Mouse (Mus musculus) stomach, postnatal 0 days (tissue): ENCODE data around the gene Tnfrsf8. TPM values are rescaled to one million over a fixed set of nuclear protein-coding genes. Genes with fewer than 3 reads are reported as not detected.
A peak's percentile ranks its signal among the peaks of the same experiment; 100 is the strongest.
"Not testable (repeated sequence)": the region's sequence is repeated elsewhere in the genome, so short reads cannot be mapped to it uniquely, and the experiment has no call there.

Experiments
- ATAC-seq: fragments of 200-750 bp; cut with Nextera tagmentation; 2 replicates; pipeline ENCODE4 v1.8.0; 2017; ENCODE audit not compliant: low FRiP score, low TSS enrichment
- DNase-seq: peaks from one replicate; pipeline ENCODE4 v3.0.0-alpha.2; 2016; ENCODE audit warnings: low spot score
- H3K27ac ChIP-seq: fragments of 300-500 bp; sonication (generic); replicated peaks from 2 replicates; pipeline ENCODE4 v1.5.1; 2014; ENCODE audit warnings: mild to moderate bottlenecking, control low read depth
- H3K27me3 ChIP-seq: fragments of 300-500 bp; sonication (generic); 2 replicates; pipeline ENCODE4 v1.6.1; 2014; ENCODE audit warnings: low read length; ENCODE audit not compliant: control insufficient read depth, insufficient read depth
- H3K36me3 ChIP-seq: fragments of 300-500 bp; sonication (generic); 2 replicates; pipeline ENCODE4 v1.6.1; 2014; ENCODE audit warnings: low read length, mixed read lengths; ENCODE audit not compliant: control insufficient read depth, insufficient read depth
- H3K4me1 ChIP-seq: fragments of 300-500 bp; sonication (generic); replicated peaks from 2 replicates; pipeline ENCODE4 v1.6.1; 2014; ENCODE audit warnings: antibody characterized with exemption; ENCODE audit not compliant: control insufficient read depth, insufficient read depth
- H3K4me2 ChIP-seq: fragments of 300-500 bp; sonication (generic); replicated peaks from 2 replicates; pipeline ENCODE4 v1.6.1; 2014; ENCODE audit warnings: low read depth, mild to moderate bottlenecking, control low read depth, moderate library complexity
- H3K4me3 ChIP-seq: fragments of 300-500 bp; sonication (generic); 2 replicates; pipeline ENCODE4 v1.5.1; 2014; ENCODE audit warnings: low read depth, low read length, control low read depth
- H3K9ac ChIP-seq: fragments of 300-500 bp; sonication (generic); 2 replicates; pipeline ENCODE4 v1.6.1; 2014; ENCODE audit warnings: mild to moderate bottlenecking, low read length, control low read depth, mixed read lengths
- H3K9me3 ChIP-seq: fragments of 300-500 bp; sonication (generic); 2 replicates; pipeline ENCODE4 v1.6.1; 2016; ENCODE audit warnings: low read length; ENCODE audit not compliant: control insufficient read depth
- CTCF ChIP-seq: IDR thresholded peaks from 2 replicates; pipeline ENCODE4 v1.5.1; 2016; ENCODE audit warnings: antibody characterized with exemption, low read depth, mild to moderate bottlenecking, moderate library complexity
- EP300 ChIP-seq: optimal IDR thresholded peaks from 2 replicates; pipeline ENCODE3; 2016; ENCODE audit warnings: antibody characterized with exemption
- WGBS: fragments of 180-500 bp; shearing (Covaris S2); extraction: QIAGEN DNeasy Blood & Tissue Kit; methylation state at CpG from one replicate; pipeline ENCODE4 v1.1.7; 2014; 5-methylcytosine and 5-hydroxymethylcytosine counted together
- polyA plus RNA-seq: library from polyadenylated mRNA; unstranded; fragments of >200 nt; fragmentation: Nextera tagmentation; extraction: Ambion mirVana; gene quantifications from 2 replicates; pipeline ENCODE4 v1.2.1, GENCODE M21; 2015

Gene Tnfrsf8
- polyA plus RNA-seq, 1 experiment from 2014 or later = 0.04 TPM

DNA sequence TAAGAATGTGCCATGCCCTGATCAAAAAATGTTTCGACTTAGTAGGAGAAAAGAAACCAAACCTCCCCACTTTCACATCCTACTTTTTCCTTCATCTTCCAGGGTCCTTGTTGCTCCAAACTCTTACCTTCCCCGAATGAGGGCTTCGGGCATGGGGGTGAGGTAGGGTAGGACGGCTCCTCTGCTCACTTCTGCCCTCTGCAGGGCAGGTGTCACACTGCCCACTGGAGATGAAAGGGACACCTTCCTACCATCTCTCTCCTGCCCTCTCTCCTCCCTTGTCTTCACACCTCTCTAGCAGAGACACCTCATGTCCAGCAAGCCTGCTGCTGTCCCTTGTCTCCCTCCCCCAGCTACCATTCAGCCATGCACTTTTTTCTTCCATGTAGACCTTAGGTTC lies 998 bp downstream of the Tnfrsf8 start:
- H3K4me3 ChIP-seq = no peak overlapping the region
- ATAC-seq (no peak), DNase-seq (no peak)
- no peak overlapping the region for H3K27ac ChIP-seq
- no peaks in the 10 kb centered on the region for H3K27me3 ChIP-seq
- no peak overlapping the region for H3K4me2 ChIP-seq
- no peak overlapping the region for H3K9ac ChIP-seq
- no peaks in the 10 kb centered on the region for H3K9me3 ChIP-seq
- WGBS = 81% methylated on average over 4 of the region's 4 CpGs
- H3K36me3 ChIP-seq = no peaks in the 10 kb centered on the region
- TF ChIP-seq EP300 (no peak), CTCF (peak; percentile 6; the same call in 1 of the 2 replicates)
- H3K4me1 ChIP-seq = no peaks in the 10 kb centered on the region

DNA sequence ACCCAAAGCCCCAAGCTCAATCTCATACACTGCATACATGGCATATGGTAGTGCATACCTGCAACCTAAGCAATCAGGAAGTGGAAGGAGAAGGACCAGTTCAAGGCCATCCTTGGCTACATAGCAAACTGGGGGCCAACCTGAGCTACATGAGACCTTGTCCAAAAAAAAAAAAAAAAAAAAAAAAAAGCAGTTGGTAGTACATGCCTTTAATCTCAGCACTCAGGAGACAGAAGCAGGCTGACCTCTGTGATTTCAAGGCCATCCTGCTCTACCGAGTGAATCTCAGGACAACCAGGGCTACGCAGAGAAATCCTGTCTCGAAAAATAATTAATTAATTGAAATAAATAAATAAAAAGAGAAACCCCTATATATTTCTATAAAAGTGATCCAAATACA lies 1.7 kb downstream of the Tnfrsf8 start:
- H3K27ac ChIP-seq = no peak overlapping the region
- no peak overlapping the region for H3K4me3 ChIP-seq
- H3K9me3 ChIP-seq = no peaks in the 10 kb centered on the region
- no peaks in the 10 kb centered on the region for H3K36me3 ChIP-seq
- no peak for TF ChIP-seq CTCF
- TF ChIP-seq EP300 = no peak
- DNase-seq (no peak), ATAC-seq (no peak)
- H3K27me3 ChIP-seq = no peaks in the 10 kb centered on the region
- no peaks in the 10 kb centered on the region for H3K4me1 ChIP-seq
- no peak overlapping the region for H3K4me2 ChIP-seq
- WGBS = 83% methylated on average over 3 of the region's 3 CpGs
- H3K9ac ChIP-seq = no peak overlapping the region

DNA sequence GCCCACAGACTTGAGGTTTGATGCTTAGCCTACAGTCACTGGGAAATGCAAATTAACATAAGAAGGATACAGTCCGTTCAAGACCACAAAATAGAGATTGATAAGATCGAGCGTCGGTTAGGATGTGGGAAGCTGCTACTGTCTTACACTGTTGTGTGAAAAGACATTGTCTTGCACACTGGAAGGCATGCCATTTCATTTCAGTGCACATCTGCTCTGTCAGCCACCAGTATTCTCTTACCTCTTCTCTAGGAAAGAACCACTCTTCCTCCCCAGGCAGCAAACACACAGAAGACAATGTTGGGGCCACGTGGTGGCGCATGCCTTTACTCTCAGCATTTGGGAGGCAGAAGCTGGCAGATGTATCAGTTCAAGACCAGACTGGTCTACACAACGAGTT lies 2.4 kb downstream of the Tnfrsf8 start:
- ATAC-seq = no peak
- no peaks in the 10 kb centered on the region for H3K36me3 ChIP-seq
- no peak for TF ChIP-seq EP300
- no peak for DNase-seq
- H3K27ac ChIP-seq = no peak overlapping the region
- no peak overlapping the region for H3K4me3 ChIP-seq
- no peaks in the 10 kb centered on the region for H3K27me3 ChIP-seq
- 74% methylated on average over 7 of the region's 7 CpGs for WGBS
- H3K9ac ChIP-seq = no peak overlapping the region
- no peaks in the 10 kb centered on the region for H3K9me3 ChIP-seq
- H3K4me1 ChIP-seq = no peaks in the 10 kb centered on the region
- H3K4me2 ChIP-seq = no peak overlapping the region

DNA sequence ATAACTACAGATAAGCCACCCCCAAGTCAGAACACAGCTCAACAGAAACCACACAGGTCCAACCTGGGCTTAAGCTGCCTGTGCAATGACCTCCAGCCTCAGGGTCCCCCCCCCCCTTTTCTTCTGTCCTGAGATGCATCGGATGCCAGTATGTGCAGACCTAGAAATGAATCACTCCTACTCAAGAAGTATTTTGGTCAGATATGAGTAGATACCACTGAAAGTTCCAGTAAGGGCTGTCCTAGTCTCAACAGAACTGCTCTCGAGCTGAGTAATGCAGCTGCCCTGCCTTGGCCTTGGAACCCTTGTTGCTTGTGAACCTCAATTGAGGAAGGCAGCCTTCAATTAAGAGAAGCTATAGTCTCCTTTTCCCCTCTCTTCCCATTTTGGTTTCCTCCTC lies 4.1 kb downstream of the Tnfrsf8 start:
- 81% methylated on average over 2 of the region's 2 CpGs for WGBS
- H3K9me3 ChIP-seq = no peaks in the 10 kb centered on the region

DNA sequence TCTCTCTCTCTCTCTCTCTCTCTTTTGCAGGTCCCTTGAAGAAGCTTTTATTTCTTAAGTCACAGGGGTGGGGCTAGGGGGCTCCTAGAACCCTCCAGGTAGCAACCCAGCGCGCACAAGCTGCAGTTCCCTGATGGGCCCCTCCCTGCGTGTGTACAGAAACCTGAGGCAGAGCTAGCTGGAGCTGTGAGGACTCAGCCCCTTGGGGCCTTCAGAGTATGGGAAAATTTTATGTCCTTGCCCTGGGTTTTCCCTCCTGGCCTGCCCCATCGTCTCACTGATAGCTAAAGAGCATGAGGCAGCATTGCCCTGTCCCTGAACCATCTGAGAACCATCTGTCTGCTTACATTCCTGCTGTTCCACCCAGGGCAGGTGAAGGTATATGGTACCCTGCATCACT lies 8.5 kb downstream of the Tnfrsf8 start:
- Histone ChIP-seq H3K4me1 (no peaks in the 10 kb centered on the region), H3K27ac (no peak overlapping the region), H3K9ac (no peak overlapping the region), H3K27me3 (no peaks in the 10 kb centered on the region), H3K4me2 (no peak overlapping the region), H3K9me3 (no peaks in the 10 kb centered on the region), H3K4me3 (no peak overlapping the region), H3K36me3 (no peaks in the 10 kb centered on the region)
- DNase-seq (no peak), ATAC-seq (no peak)
- TF ChIP-seq EP300 = no peak
- TF ChIP-seq CTCF = no peak
- 26% methylated on average over 4 of the region's 4 CpGs for WGBS

More for the DNA sequence above, 4.1 kb downstream of the Tnfrsf8 start:
- H3K27ac ChIP-seq = no peak overlapping the region
- H3K4me2 ChIP-seq = no peak overlapping the region
- no peaks in the 10 kb centered on the region for H3K36me3 ChIP-seq
- ATAC-seq = no peak
- no peak for DNase-seq
- H3K9ac ChIP-seq = no peak overlapping the region
- TF ChIP-seq EP300 (no peak), CTCF (no peak)
- H3K27me3 ChIP-seq = no peaks in the 10 kb centered on the region
- no peaks in the 10 kb centered on the region for H3K4me1 ChIP-seq
- H3K4me3 ChIP-seq = no peak overlapping the region

DNA sequence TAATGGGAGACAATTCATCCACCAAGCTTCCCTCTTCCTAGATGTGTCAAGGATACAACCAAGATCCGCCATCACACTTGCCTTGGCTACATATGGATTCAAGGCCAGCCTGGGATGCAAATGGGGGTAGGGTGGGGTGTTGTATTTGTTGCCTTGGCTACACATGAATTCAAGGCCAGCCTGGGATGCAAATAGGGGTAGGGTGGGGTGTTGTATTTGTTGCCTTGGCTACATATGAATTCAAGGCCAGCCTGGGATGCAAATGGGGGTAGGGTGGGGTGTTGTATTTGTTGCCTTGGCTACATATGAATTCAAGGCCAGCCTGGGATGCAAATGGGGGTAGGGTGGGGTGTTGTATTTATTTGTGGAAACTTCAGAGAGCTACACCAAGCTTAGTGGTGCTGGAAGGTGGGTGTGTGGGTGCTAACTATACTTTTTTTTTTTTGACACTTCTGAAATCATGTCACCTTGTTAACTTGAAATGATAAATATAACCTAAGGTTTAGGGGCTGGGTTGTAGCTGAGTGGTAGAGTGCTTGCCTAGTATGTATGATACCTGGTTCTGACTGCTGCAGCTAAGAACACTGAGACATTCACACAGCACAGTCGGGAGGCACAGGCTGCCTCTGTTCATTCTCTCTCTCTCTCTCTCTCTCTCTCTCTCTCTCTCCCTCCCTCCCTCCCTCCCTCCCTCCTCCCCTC lies 9.2 kb downstream of the Tnfrsf8 start:
- not testable (repeated sequence) for H3K9me3 ChIP-seq, H3K27ac ChIP-seq, DNase-seq, H3K27me3 ChIP-seq, H3K4me1 ChIP-seq, H3K9ac ChIP-seq, H3K4me3 ChIP-seq, ATAC-seq, H3K4me2 ChIP-seq, H3K36me3 ChIP-seq
- WGBS = 48% methylated on average over 2 of the region's 2 CpGs
